Mouse (Mus musculus) liver, embryonic 14.5 days (tissue): Measurements from ENCODE around the gene Dnah10.

ENCODE experiments used
- CTCF ChIP-seq: IDR thresholded peaks from 2 replicates; pipeline ENCODE4 v1.5.1; 2016; ENCODE audit warnings: antibody characterized with exemption, low read depth, control low read depth
- EP300 ChIP-seq: IDR thresholded peaks from 2 replicates; pipeline ENCODE4 v1.6.1; 2016; ENCODE audit warnings: antibody characterized with exemption, low read depth

DNA sequence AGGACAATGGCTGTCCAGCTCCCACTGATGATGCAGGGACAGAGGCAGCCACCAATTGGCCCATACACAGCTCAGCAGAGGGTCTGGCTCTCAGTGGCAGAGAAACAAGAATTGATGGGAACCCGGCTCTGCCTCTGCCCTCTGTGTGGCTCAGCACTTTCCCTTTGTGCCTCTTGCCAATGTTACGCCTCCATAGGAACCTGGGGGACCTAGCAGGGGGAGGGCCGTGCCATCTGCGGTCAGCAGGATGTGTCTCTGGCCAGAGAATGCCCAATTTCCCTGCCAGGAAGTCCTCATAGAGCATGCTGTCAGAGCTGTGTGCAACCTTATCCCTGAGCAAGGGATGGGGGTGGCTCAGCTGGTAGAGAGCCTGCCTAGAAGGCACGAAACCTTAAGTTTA lies 89.9 kb downstream of the Dnah10 start:
- TF ChIP-seq CTCF (no peak), EP300 (no peak)
